Mouse (Mus musculus) duodenum, adult 2 months (tissue): ENCODE data around the gene AW551984. TPM values are rescaled to one million over a fixed set of nuclear protein-coding genes. Genes with fewer than 3 reads are reported as not detected.

ENCODE experiments used
- polyA plus RNA-seq: library from polyadenylated mRNA; depleted of rRNA; stranded (reverse); fragments of >200 nt; gene quantifications from 2 replicates; pipeline ENCODE4 v1.2.3, GENCODE M21; 2012; ENCODE audit warnings: low replicate concordance; rRNA removed

The AW551984 gene
- polyA plus RNA-seq: 0.30 and 1.8 TPM in 2 replicates

GRCm38 (mm10) chr9:39603999-39604453, at the start of gene AW551984:
AW551984 (minus strand) TSS chr9:39604403.

GRCm38 (mm10) chr9:39644785-39645184, 40.6 kb upstream of the AW551984 start, which contains the start of gene Olfr961:
Olfr961 (plus strand) TSS chr9:39645085.

GRCm38 (mm10) chr9:39621073-39621472, 16.9 kb upstream of the AW551984 start, which contains the start of gene Olfr960:
Olfr960 (plus strand) TSS chr9:39621373.

GRCm38 (mm10) chr9:39610355-39610754, 6.2 kb upstream of the AW551984 start, which contains the start of gene Olfr148:
Olfr148 (plus strand) TSS chr9:39610655.

GRCm38 (mm10) chr9:39575469-39575868, 28.7 kb downstream of the AW551984 start, which contains the start of gene Olfr959:
Olfr959 (minus strand) TSS chr9:39575569.

GRCm38 (mm10) chr9:39553946-39554345, 50.3 kb downstream of the AW551984 start, which contains the start of gene Olfr958:
Olfr958 (minus strand) TSS chr9:39554054.

Other genes with a start within 250 kb of the AW551984 start
- not detected in 2 replicates for gene Olfr951, start 217.0 kb downstream of the AW551984 start, polyA plus RNA-seq
- gene Olfr952, start 177.3 kb downstream of the AW551984 start, polyA plus RNA-seq: not detected in 2 replicates
- gene Olfr954, start 147.7 kb downstream of the AW551984 start, polyA plus RNA-seq: not detected in 2 replicates
- not detected in 2 replicates for gene Olfr955, start 132.5 kb downstream of the AW551984 start, polyA plus RNA-seq
- not detected in 2 replicates for gene Olfr44, start 110.4 kb downstream of the AW551984 start, polyA plus RNA-seq
- gene Olfr957, start 88.6 kb downstream of the AW551984 start, polyA plus RNA-seq: not detected in 2 replicates
- not detected in 2 replicates for gene Olfr958, start 50.3 kb downstream of the AW551984 start, polyA plus RNA-seq
- not detected in 2 replicates for gene Olfr959, start 28.8 kb downstream of the AW551984 start, polyA plus RNA-seq
- not detected in 2 replicates for gene Olfr148, start 6.3 kb upstream of the AW551984 start, polyA plus RNA-seq
- gene Olfr960, start 17.0 kb upstream of the AW551984 start, polyA plus RNA-seq: not detected in 2 replicates
- not detected in 2 replicates for gene Olfr961, start 40.7 kb upstream of the AW551984 start, polyA plus RNA-seq
- gene Olfr963, start 62.8 kb upstream of the AW551984 start, polyA plus RNA-seq: not detected in 2 replicates
- gene Olfr149, start 102.7 kb upstream of the AW551984 start, polyA plus RNA-seq: not detected in 2 replicates
- not detected in 2 replicates for gene Olfr965, start 107.0 kb upstream of the AW551984 start, polyA plus RNA-seq
- gene Olfr150, start 126.6 kb upstream of the AW551984 start, polyA plus RNA-seq: not detected in 2 replicates
- gene Olfr967, start 141.8 kb upstream of the AW551984 start, polyA plus RNA-seq: not detected in 2 replicates
- not detected in 2 replicates for gene Olfr968, start 178.8 kb upstream of the AW551984 start, polyA plus RNA-seq
- not detected in 2 replicates for gene Olfr969, start 186.5 kb upstream of the AW551984 start, polyA plus RNA-seq
- gene Olfr970, start 204.5 kb upstream of the AW551984 start, polyA plus RNA-seq: not detected in 2 replicates
- not detected in 2 replicates for gene Olfr971, start 232.5 kb upstream of the AW551984 start, polyA plus RNA-seq